Mouse (Mus musculus) CD8-positive naive resting alpha-beta T cell, adult 2 months (primary cell): ENCODE measurements around the gene Vmn2r106.

Experiments used
- DNase-seq, 2 experiments: peaks; one replicate each; pipeline ENCODE4 v3.0.0; 2022; ENCODE audit warnings: low read depth in 2 of 2, low spot score in 2 of 2

The Vmn2r106 gene

DNA sequence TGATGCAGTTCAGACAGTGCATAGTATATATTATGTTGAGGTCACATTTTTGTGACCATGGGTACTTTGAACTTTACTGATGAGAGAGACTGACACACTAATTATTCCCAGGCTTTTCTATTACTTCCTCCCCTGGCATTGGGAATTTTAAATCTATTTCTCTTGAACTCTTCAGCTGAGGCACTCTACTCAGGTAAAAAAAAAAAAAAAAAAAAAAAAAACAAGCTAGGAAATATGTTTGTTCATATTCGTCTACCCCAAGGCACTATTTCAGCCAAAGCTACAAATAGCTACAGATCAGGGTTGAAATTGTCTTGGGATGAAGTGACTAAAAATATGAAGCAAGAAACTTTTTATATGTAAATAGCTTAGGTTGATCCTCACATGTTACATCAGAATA lies at the start of gene Vmn2r106:
Gene Vmn2r106 (minus strand): TSS at position 101 of the 400 bp plus-strand sequence.
- no peak for DNase-seq

DNA sequence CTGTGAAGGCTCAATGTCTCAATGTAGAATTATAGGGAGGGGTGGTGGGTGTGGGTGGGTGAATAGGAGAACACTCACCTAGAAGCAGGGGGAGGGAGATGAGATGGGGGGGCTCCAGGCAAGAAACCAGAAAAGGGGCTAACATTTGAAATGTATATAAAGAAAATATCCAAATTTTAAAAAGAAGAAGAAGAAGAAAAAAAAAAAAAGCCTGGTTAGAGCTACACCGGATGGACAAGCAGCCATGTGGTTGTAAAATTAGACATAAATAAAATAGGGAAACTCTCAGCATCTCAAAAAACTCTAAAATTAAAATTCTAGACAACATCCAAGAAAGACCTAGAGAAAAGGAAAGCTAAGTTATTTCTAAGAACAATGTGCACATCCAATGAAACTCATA lies 20.4 kb upstream of the Vmn2r106 start:
- DNase-seq, result no peak

DNA sequence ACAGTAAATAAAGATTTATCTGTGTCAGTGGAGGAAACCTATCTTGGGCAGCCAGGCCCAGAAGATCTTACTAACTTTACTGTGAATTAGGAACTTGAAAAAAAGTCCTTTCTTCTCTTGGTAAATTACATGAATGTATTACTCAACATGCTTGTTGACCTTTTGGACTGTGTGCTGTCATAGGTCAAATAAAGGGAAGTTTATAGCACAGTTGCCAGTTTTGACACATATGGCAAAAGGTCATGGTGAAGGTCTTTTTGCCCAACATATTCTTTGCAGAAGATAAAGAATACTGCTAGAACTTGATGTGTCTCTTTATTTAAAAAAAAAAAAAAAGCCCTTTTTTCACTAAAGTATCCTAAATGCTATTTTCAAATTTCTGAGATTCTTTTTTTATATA lies 1.6 kb upstream of the Vmn2r106 start:
- DNase-seq, result no peak

DNA sequence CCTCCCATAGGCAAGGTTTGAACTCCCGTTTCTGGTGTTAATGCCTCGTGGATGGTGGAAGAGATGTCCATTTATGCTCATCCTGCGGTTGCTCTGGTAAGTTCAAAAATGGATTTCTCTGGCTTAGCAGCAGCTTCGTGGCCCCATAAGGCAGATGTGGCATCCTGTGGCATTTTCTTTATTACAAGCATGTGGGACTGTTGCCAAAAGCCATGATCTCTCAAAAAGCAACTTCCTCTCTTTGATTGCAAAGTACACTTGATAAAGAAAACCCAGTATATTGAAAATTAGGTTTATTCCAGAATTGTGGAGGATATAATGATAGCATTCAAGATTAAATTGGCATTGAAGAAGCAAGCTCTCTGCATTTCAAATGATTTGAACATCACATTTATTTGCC lies 29.8 kb downstream of the Vmn2r106 start:
- DNase-seq, result no peak

DNA sequence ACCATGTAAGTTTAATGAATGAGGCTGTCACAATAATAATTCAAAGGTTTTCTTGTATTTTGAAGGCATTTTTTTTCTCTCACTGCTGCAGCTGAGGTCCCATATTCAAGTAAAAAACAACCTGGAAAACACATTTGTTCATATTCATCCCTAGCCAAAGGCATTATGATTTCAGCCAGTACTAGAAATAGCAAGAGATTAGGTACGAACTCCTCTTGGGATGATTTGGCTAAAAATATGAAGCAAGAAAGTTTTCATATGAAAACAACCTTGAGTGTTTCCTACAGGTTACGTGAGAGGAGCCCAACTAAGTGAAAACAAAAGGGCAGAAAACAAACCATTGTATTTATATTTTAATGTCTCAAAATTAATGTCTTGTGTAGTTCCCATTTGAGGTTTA lies 50.4 kb downstream of the Vmn2r106 start, which contains the start of gene Vmn2r105:
Gene Vmn2r105 (minus strand): TSS at position 101 of the 400 bp plus-strand sequence.
- DNase-seq, result no peak
